In the genomic region with DNA sequence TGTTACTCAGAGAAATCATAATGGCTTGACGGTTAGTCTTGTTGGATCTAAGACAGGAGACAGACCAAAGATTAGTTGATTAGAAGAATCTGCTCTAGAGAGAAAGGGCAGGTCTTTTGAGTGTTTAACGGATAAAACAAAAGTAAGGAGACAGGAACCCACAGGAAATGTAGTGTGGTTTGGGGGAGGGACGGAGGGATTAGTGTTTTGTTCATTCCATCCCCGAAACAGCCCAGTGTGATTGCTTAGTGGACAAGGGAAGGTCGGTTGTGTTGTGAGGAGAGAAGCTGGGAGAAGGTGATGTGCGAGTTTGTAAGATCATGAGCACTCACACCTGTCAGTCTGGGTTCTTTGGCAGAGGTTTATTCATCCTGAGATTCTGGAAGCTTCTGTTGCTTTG, we compare ENCODE assay signal across 26 mouse cellular contexts. TPM values are rescaled to one million over a fixed set of nuclear protein-coding genes. Genes with fewer than 3 reads are reported as not detected.
DNase-seq lines count a peak whose midpoint lies in the region; ATAC-seq lines count a peak whose summit lies in the region.
"Had no signal": no experiment of that assay in that cellular context is flagged by ENCODE, and none has a peak within 500 bp of the region (broad histone marks: within the 10 kb centered on the region; RNA-seq: fewer than 3 reads in every experiment).

No protein-coding gene starts in this region.

- H3K9me3 ChIP-seq in megakaryocyte, embryonic 14.5 days, result no peaks in the 10 kb centered on the region
- H3K9me3 ChIP-seq: embryonic facial prominence, embryonic 10.5 days; embryonic facial prominence, embryonic 12.5 days; forebrain, embryonic 13.5 days; forebrain, embryonic 15.5 days had no signal

- ATAC-seq in megakaryocyte, adult 5-6 weeks (ENCODE audit: poor library complexity, severe bottlenecking), result no peak
- ATAC-seq in hematopoietic stem cell, adult 5-6 weeks (replicated peaks in 1 of 2; ENCODE audit: insufficient read depth in 1 of 2, low FRiP score in 2 of 2, low TSS enrichment in 1 of 2, low read depth in 1 of 2, poor library complexity in 2 of 2, severe bottlenecking in 2 of 2), result peak; percentile 49 to 69
- ATAC-seq in megakaryocyte progenitor cell, adult 5-6 weeks (replicated peaks; ENCODE audit: poor library complexity), result peak; percentile 45
- ATAC-seq in monocyte, adult 5-6 weeks (replicated peaks; ENCODE audit: insufficient number of reproducible peaks, low FRiP score, low TSS enrichment, poor library complexity, severe bottlenecking), result no peak
- ATAC-seq: forebrain, embryonic 13.5 days; forebrain, embryonic 15.5 days had no signal

- peak overlapping the region; percentile 28 for H3K4me3 ChIP-seq in megakaryocyte, embryonic 14.5 days (replicated peaks)
- H3K4me3 ChIP-seq: embryonic facial prominence, embryonic 10.5 days; embryonic facial prominence, embryonic 12.5 days; forebrain, embryonic 13.5 days; forebrain, embryonic 15.5 days had no signal

- H3K36me3 ChIP-seq in megakaryocyte, embryonic 14.5 days (replicated peaks; ENCODE audit: low read length), result no peaks in the 10 kb centered on the region
- H3K36me3 ChIP-seq: embryonic facial prominence, embryonic 10.5 days; embryonic facial prominence, embryonic 12.5 days; forebrain, embryonic 15.5 days had no signal

- H3K27me3 ChIP-seq in megakaryocyte, embryonic 14.5 days (replicated peaks), result no peaks in the 10 kb centered on the region
- H3K27me3 ChIP-seq: embryonic facial prominence, embryonic 12.5 days; forebrain, embryonic 13.5 days; forebrain, embryonic 15.5 days had no signal

- peak; percentile 46 for DNase-seq in 416B (ENCODE audit: low read depth)
- DNase-seq in adrenal gland, postnatal 25 days, result no peak
- no peak for DNase-seq in cerebellum, postnatal 36 days
- DNase-seq: adrenal gland, adult 2 months; adrenal gland, postnatal 10 days; adrenal gland, postnatal 36 days; cerebellum, adult 11-12 months; cerebellum, adult 2 months; cerebellum, adult 9-10 months; cerebellum, postnatal 10 days; cerebellum, postnatal 25 days had no signal

- H3K4me1 ChIP-seq in megakaryocyte, embryonic 14.5 days, result peaks cover 46% of the 10 kb centered on the region
- H3K4me1 ChIP-seq: embryonic facial prominence, embryonic 10.5 days; embryonic facial prominence, embryonic 12.5 days; forebrain, embryonic 15.5 days had no signal

RNA-seq across cellular contexts. Expression of a gene that starts 4.8 kb away (rescaled TPM):
- polyA plus RNA-seq in megakaryocyte, embryonic 14.5 days (2012; ENCODE audit: insufficient read depth, low replicate concordance), result not detected in 2 replicates
- total RNA-seq in megakaryocyte, adult 5-6 weeks (2015), result 0.45 TPM in 1 of 2 replicates, not detected in the other
- not detected in 2 replicates for total RNA-seq in megakaryocyte, adult 5-6 weeks (2017)
- total RNA-seq in hematopoietic stem cell, adult 5-6 weeks (2017), result not detected in 2 replicates
- total RNA-seq in megakaryocyte progenitor cell, adult 5-6 weeks (2015), result 0.27 TPM in 1 of 2 replicates, not detected in the other
- total RNA-seq in megakaryocyte progenitor cell, adult 5-6 weeks (2017), result not detected in 2 replicates
- not detected in 3 replicates for total RNA-seq in monocyte, adult 5-6 weeks (2017)
- total RNA-seq in adrenal gland, postnatal 25 days (2021), result not detected in 2 replicates
- total RNA-seq: adrenal gland, adult 2 months; adrenal gland, postnatal 10 days; adrenal gland, postnatal 36 days; ES-E14; MEL had no signal
- polyA plus RNA-seq: adrenal gland, adult 2 months; C2C12; cerebellum, adult 2 months; embryonic facial prominence, embryonic 10.5 days; forebrain, embryonic 11.5 days; forebrain, embryonic 13.5 days; forebrain, embryonic 15.5 days had no signal

RNA-seq across cellular contexts. Expression of a gene that starts 10.7 kb away (rescaled TPM):
- polyA plus RNA-seq in megakaryocyte, embryonic 14.5 days (2012; ENCODE audit: insufficient read depth, low replicate concordance), result 0.60 and 3.0 TPM in 2 replicates
- 14.9 and 16.5 TPM in 2 replicates for total RNA-seq in megakaryocyte, adult 5-6 weeks (2015)
- 31.4 and 53.9 TPM in 2 replicates for total RNA-seq in megakaryocyte, adult 5-6 weeks (2017)
- total RNA-seq in hematopoietic stem cell, adult 5-6 weeks (2017), result 52.4 and 59.0 TPM in 2 replicates
- 7.4 and 11.5 TPM in 2 replicates for total RNA-seq in megakaryocyte progenitor cell, adult 5-6 weeks (2015)
- 29.3 and 45.8 TPM in 2 replicates for total RNA-seq in megakaryocyte progenitor cell, adult 5-6 weeks (2017)
- 35.2 to 57.9 TPM (median 45.9 TPM) in 3 replicates for total RNA-seq in monocyte, adult 5-6 weeks (2017)
- total RNA-seq in adrenal gland, postnatal 25 days (2021), result 11.6 and 17.7 TPM in 2 replicates
- polyA plus RNA-seq: forebrain, embryonic 15.5 days had no signal

RNA-seq across cellular contexts. Expression of a gene that starts 15.7 kb away (rescaled TPM):
- not detected in 2 replicates for polyA plus RNA-seq in megakaryocyte, embryonic 14.5 days (2012; ENCODE audit: insufficient read depth, low replicate concordance)
- not detected in 2 replicates for total RNA-seq in megakaryocyte, adult 5-6 weeks (2015)
- total RNA-seq in megakaryocyte, adult 5-6 weeks (2017), result not detected in 2 replicates
- not detected in 2 replicates for total RNA-seq in hematopoietic stem cell, adult 5-6 weeks (2017)
- total RNA-seq in megakaryocyte progenitor cell, adult 5-6 weeks (2015), result not detected in 2 replicates
- total RNA-seq in megakaryocyte progenitor cell, adult 5-6 weeks (2017), result not detected in 2 replicates
- 0.76 TPM in 1 of 3 replicates, not detected in the others for total RNA-seq in monocyte, adult 5-6 weeks (2017)
- not detected in 2 replicates for total RNA-seq in adrenal gland, postnatal 25 days (2021)
- total RNA-seq: adrenal gland, adult 2 months; adrenal gland, postnatal 10 days; adrenal gland, postnatal 36 days; ES-E14; MEL had no signal
- polyA plus RNA-seq: adrenal gland, adult 2 months; C2C12; cerebellum, adult 2 months; cortical plate, adult 2 months; embryonic facial prominence, embryonic 10.5 days; embryonic facial prominence, embryonic 12.5 days; forebrain, embryonic 11.5 days; forebrain, embryonic 13.5 days; forebrain, embryonic 15.5 days had no signal

RNA-seq across cellular contexts. Expression of a gene that starts 21.6 kb away (rescaled TPM):
- polyA plus RNA-seq in megakaryocyte, embryonic 14.5 days (2012; ENCODE audit: insufficient read depth, low replicate concordance), result 0.06 and 3.2 TPM in 2 replicates
- total RNA-seq in megakaryocyte, adult 5-6 weeks (2015), result not detected in 2 replicates
- not detected in 2 replicates for total RNA-seq in megakaryocyte, adult 5-6 weeks (2017)
- total RNA-seq in hematopoietic stem cell, adult 5-6 weeks (2017), result not detected in 2 replicates
- 0.10 TPM in 1 of 2 replicates, not detected in the other for total RNA-seq in megakaryocyte progenitor cell, adult 5-6 weeks (2015)
- not detected in 2 replicates for total RNA-seq in megakaryocyte progenitor cell, adult 5-6 weeks (2017)
- total RNA-seq in monocyte, adult 5-6 weeks (2017), result not detected in 3 replicates
- 0.19 TPM in 1 of 2 replicates, not detected in the other for total RNA-seq in adrenal gland, postnatal 25 days (2021)
- total RNA-seq: ES-E14, MEL had no signal
- polyA plus RNA-seq: adrenal gland, adult 2 months; C2C12; cerebellum, adult 2 months; cortical plate, adult 2 months; embryonic facial prominence, embryonic 10.5 days; embryonic facial prominence, embryonic 12.5 days; embryonic facial prominence, embryonic 14.5 days; forebrain, embryonic 11.5 days; forebrain, embryonic 13.5 days; forebrain, embryonic 15.5 days had no signal

RNA-seq across cellular contexts. Expression of a gene that starts 26.3 kb away (rescaled TPM):
- not detected in 2 replicates for polyA plus RNA-seq in megakaryocyte, embryonic 14.5 days (2012; ENCODE audit: insufficient read depth, low replicate concordance)
- total RNA-seq in megakaryocyte, adult 5-6 weeks (2015), result not detected in 2 replicates
- total RNA-seq in megakaryocyte, adult 5-6 weeks (2017), result not detected in 2 replicates
- not detected in 2 replicates for total RNA-seq in hematopoietic stem cell, adult 5-6 weeks (2017)
- total RNA-seq in megakaryocyte progenitor cell, adult 5-6 weeks (2015), result not detected in 2 replicates
- not detected in 2 replicates for total RNA-seq in megakaryocyte progenitor cell, adult 5-6 weeks (2017)
- total RNA-seq in monocyte, adult 5-6 weeks (2017), result not detected in 3 replicates
- total RNA-seq in adrenal gland, postnatal 25 days (2021), result not detected in 2 replicates
- total RNA-seq: adrenal gland, adult 2 months; adrenal gland, postnatal 10 days; adrenal gland, postnatal 36 days; ES-E14; MEL had no signal
- polyA plus RNA-seq: adrenal gland, adult 2 months; C2C12; cerebellum, adult 2 months; cortical plate, adult 2 months; embryonic facial prominence, embryonic 10.5 days; embryonic facial prominence, embryonic 12.5 days; embryonic facial prominence, embryonic 14.5 days; forebrain, embryonic 11.5 days; forebrain, embryonic 13.5 days; forebrain, embryonic 15.5 days had no signal

Comparison
In these comparisons a context has a peak if more than half of its experiments do, and no peak if none do; other contexts are left out.
1. ATAC-seq: peak in hematopoietic stem cell, adult 5-6 weeks (2 of 2) and megakaryocyte progenitor cell, adult 5-6 weeks (single experiment); none in megakaryocyte, adult 5-6 weeks (single experiment) and monocyte, adult 5-6 weeks (single experiment).